Mouse (Mus musculus) heart, postnatal 25 days (tissue): ENCODE results near the gene Bloc1s6. TPM values are rescaled to one million over a fixed set of nuclear protein-coding genes. Genes with fewer than 3 reads are reported as not detected.

Experiments used
- DNase-seq: peaks from one replicate; pipeline ENCODE4 v3.0.0; 2022; ENCODE audit warnings: low spot score
- intact Hi-C: fragments of 180-260 bp; cut with DNase I; formaldehyde crosslinking; loops from one replicate; pipeline ENCODE4 v1.15.1; 2025
- total RNA-seq, 2 experiments: library from RNA; stranded (reverse); gene quantifications; 2 replicates each; pipeline ENCODE4 v1.2.3; 2021

The Bloc1s6 gene
- total RNA-seq, 2 experiments from 2014 or later = 20.6 to 23.0 TPM

DNA sequence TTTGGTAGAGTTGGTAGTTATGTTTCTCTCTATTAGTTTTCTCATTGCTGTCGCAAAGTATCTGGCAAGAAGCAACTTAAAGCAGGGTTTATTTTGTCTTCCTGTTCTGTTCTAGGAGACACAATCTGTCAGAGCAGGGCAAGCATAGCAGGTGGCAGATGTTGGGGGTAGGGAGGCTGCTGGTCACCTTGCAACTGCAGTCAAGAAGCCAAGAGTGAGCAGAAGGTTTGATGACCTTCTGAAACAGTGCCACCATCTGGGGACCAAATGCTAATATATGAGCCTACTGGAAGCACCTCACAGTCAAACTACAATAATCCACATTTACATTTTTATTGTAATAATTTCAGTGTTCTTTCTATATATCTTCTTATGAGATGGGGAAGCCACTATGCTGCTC is 21.5 kb downstream of the Bloc1s6 start:
- intact Hi-C loops = loop anchor here (10.0 kb wide), 2 partner anchors 95 to 125 kb away; partner anchors contain the start of gene AA467197
- DNase-seq = no peak

DNA sequence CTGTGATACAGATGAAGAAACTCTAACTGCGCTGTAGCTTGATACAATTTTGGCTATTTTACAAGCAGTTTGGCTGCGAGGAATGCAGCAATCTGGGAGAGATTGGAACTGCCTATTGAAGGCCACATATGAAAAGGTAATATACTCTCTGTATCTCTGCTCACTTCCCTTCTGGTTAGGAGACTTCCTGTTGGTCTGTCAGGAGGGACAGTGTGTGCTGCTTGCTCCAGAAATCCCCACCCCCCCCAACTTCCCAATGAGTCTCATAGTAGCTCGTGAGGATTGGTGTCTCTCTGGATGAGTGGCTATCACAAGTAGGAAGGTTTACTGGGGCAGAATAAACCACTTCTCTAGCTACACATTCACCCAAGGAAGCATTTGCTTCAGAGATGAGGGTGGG is 24.7 kb downstream of the Bloc1s6 start:
- intact Hi-C loops = no loop called here
- DNase-seq = no peak

DNA sequence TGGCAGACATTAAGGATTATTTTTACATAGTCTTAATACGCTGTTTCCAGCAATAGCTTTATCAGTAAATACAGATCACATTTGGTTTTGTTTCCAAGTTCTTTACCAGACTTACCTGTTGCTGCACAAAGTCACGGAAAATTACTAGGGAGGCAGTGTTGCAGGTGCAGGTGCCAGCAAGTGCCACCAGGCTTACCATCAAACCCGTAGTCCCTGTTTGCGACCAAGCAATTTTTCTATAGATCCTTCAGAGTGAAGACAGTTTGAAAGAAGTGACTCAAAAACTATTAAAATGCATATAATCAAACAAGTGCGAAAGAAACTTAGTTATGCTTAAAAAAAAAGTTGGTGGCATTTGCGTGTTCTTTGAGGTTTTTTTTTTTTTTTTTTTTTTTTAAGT is 26.2 kb downstream of the Bloc1s6 start:
- DNase-seq = no peak
- intact Hi-C loops = no loop called here

DNA sequence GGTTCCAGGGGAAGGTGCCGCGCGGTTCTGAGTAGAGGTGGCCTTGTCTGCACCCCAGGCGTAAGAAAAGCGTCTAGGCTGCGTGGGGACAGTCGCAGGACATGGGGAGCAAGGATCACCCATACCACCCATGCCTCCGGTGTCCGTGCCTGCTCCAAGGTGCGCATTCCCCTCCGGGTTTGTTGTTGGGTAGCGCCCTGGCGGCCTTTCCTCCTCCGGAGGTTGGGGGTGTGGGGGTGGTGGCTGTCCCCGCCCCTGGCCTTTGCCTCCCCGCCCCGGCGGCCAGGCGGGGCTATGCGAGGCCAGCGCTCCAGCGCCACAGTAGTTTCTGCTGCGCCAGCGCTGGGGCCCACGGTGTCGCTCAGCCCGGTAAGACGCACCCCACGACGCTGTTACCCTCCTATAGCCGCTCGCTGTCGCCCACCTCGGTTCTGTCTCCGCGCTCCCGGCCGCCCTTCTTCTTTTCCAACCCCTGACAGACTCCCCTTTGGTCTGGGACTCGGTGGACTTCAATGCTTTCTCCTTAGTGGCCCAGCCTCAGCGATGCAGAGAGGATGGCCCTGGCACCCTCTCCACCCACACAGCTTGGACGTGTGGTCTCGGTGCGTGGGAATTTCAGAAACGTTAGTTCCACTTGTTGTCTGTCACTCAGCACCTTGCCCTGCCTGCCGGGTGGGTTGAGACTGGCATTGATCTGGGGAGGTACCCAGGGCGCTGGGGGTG is 26.9 kb downstream of the Bloc1s6 start, which contains the start of gene Sqor:
TSS of gene Sqor (plus strand) at position 167 of the 723 bp plus-strand sequence.
- intact Hi-C loops = no loop called here
- peak; percentile 76 for DNase-seq

DNA sequence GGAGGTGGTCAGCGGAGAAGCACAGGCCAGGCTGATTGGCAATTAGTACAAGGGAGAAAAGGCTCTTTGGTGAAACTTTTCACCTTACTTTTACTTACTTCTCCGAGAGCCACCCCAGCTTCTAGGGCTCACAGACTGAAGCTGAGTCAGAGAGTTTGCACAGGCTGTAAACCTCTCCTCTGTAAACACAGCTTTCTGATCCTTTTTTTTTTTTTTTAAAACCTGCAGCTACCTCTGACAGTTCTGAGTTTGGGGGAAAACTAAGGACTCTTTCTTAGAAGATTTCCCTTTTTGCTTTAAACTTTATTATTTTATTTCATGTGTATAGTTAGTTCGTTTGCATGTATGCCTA is 27.5 kb downstream of the Bloc1s6 start:
- DNase-seq = no peak
- intact Hi-C loops = no loop called here

DNA sequence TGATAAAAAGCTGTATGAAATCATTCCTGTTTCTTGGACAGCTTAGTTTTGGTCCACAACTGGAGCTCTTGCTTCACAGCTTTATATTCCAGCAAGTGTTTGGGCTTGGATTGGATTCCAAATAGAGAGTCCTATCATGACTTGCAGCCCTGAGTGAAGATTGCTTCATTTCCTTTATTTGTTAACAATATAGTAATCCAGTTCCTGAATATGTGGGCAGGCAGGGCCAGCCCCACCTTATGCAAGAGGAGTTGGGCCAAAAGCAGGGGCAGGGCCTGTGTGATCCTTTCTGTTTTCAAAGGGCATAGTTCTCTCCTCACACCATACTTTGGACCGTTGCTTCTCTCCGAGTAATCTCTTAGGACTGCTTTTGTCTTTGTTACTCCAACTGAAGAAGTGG is 32.7 kb downstream of the Bloc1s6 start:
- intact Hi-C loops = no loop called here
- peak; percentile 40 for DNase-seq

DNA sequence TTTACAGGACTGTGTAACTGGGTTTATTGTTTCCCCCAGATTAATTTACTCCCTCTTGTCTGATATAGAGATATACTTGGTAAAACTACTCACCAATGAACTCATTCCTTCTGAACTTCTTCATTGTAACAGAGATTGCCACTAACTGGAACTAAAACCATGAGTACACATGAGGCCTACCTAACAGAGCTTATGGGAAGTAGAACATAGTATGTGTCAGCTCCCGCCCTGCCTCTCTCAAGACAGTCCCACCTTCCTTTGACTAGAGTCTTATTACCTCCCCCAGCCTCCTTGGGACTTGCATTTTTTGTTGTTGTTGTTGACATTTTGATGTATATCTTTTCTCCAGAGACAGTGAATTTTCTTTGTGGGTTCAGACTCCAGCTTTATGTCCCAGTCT is 34.6 kb downstream of the Bloc1s6 start:
- intact Hi-C loops = no loop called here
- no peak for DNase-seq

DNA sequence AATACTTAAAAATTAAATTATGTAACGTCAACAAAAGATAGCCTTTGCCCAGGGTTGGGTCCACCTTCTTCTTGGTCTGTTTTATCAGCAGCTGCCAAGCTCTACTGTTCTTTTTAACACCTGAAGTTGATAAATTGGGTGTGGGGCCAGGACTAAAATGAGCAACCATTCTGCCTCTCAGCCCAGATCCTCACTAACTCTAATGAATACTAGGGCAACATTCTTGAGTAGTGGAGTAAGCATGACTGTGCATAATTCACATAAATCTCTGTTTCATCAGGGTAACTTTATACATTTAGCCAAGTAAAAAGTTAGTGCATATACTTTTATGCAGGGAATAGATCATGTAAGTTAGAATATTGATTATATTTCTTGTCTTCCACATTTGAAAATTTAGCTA is 37.2 kb downstream of the Bloc1s6 start:
- DNase-seq = no peak
- intact Hi-C loops = no loop called here

DNA sequence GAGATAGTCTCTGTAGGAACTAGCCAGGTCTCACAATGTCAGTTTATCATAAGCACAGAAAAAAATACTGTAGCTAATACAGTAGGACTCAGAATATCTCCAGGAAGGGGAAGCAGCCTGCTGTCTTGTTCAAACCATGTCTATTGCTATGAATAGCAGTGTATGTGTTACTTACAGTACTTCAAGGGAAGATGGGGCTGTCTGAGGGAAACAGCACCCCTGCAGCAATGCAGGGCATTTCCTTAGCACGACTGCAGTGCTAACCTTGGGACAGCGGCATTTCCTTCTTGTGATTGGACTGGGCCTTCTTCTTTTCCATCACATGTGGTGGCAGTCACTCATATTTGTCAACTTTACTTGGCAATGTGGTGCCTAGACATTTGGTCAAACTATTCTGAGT is 38.5 kb downstream of the Bloc1s6 start:
- intact Hi-C loops = no loop called here
- no peak for DNase-seq

DNA sequence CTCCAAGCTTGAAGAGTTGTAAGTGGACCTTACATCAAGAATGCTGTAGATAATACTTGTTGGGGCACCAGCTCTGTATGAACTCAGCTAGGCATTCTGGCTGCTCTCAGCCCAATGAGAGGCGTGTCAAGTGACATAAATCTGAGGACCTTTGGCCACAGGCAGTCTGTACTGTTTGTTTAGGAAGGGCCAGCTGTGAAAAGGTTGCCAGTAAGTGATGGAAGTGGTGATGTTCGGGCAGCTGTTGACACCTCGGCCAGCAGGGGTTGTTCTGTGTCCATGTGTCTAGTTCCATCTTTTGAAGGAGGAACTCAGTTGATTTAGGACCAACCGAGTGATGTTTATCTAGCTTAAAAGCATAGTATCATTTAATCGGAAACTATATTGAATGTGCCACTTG is 41.7 kb downstream of the Bloc1s6 start:
- no peak for DNase-seq
- intact Hi-C loops = no loop called here

DNA sequence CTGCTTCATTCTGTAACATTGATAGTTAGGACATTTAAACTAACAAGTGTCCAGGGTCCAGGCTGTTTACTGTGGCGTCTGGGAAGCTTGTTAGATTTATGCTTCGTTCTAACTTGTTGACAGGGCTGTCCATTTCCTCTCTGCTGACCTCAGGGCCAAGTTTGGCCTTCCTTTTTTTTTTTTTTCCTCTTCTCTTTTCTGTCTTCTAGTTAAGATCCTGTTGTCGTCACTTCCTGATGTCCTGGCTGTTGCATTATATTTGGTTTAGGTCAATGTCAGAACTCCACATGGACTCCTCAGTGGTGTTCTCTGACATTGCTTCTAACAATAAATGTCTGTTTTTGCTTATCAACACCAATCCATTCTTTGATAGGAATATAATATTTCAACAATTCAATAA is 42.1 kb downstream of the Bloc1s6 start:
- no peak for DNase-seq
- intact Hi-C loops = no loop called here

DNA sequence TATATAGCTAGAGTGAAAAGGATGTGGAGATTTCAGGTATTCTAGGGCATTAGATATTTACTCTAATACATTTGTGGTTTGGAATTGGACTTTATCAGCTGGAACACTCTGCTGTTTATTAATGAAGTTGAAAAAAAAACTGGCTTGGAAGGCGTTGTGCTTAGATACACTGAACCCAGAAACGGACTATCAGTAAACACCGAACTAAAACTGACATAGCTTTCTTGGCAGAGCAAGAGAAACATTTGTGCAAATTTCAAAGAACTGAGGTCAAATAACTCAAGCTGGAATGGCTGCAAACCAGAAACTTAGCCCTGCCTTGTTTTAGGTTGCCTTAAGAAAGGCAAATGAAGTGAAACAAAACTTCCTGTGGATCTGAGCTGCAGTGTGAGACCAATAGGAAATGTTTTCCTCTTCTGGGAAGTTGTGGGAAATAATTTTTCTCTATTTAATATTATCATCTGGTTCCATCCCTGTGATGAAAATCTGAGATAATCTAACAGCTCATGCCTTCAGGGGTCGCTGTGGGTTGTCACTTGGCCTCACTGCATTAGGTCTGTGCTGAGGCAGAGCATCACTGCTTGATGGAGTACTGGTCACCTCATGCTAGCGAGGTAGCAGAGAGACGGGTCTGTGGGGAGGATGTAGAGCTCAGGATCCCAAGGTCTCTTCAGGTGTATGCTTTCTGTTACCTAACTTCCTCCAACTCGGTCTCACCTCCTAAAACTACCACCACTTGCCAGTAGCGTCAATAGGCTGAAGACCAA is 43.5 kb downstream of the Bloc1s6 start:
- DNase-seq = no peak
- intact Hi-C loops = no loop called here

DNA sequence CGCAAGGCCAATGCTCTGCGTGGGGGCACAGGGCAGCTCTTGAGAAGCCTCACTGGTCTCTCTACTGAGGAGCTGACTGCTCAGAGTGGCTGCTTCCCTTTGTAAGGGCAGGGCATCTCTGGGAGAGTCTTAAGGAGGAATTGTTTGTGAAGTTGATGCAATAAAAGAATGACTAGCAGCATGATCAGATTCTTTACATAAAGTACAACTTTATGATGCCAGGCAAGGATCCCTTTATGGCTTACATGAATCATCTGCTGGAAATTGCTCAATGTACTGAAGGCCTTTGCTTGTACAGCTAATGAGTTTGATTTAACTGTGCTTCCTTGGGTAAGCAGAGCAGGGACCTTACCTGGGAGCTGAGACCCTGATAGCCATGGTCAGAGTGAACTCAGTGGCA is 45.4 kb downstream of the Bloc1s6 start:
- intact Hi-C loops = no loop called here
- DNase-seq = no peak

DNA sequence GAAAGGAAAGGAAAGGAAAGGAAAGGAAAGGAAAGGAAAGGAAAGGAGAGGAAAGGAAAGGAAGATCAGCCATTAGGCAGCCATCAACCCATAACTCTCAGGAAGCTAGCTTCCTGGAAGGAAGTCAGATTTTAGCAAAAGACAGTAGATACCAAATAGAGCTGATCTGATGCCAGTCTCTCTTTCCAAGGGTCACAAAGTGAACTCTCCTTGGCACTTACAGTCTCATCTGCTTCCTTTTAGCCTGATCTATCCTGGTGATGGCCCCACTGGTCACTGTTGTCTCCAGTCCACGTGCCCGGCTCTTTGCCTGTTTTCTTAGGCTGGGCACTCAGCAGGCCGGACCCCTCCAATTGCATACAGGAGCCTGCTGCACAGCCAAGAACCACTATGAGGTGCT is 46.4 kb downstream of the Bloc1s6 start:
- intact Hi-C loops = no loop called here
- DNase-seq = no peak

DNA sequence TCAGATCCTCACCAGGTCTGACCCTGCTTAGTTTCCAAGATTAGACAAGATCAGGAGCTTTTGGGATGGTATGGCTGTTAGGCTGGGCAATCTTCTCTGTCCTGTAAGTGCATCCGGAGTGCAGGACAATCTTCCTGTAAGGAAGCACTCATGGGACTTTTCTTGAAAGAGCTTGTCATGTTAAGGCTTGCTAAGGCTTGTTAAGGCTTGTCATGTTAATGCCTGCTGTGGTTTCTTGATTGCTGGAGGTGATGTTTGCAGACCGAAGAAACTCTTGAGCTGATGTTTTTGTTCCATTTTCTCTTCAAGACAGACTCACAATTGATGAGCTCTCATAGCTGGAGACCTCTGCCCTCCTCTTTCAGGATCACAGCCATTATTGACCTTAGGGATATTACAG is 47.9 kb downstream of the Bloc1s6 start:
- intact Hi-C loops = no loop called here
- no peak for DNase-seq

DNA sequence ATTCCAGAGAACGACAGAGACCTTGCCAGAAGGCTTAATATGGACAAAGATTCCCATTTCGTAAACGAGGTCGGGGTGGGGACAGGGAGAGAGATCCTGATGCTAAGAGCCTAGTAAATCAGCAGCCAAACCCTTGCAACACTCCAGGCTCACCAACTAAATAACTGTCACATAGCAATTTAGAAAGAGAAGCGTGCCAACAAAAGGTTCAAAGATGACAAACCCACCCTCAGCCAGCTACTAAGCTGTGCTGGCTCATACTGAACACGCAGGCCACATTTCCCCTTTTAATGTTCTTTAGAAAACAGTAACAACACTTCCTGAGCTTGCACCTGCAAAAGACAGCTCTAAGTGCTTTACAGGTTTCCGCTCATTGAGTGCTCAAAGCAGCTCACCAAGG is 51.0 kb downstream of the Bloc1s6 start:
- intact Hi-C loops = no loop called here
- DNase-seq = no peak

DNA sequence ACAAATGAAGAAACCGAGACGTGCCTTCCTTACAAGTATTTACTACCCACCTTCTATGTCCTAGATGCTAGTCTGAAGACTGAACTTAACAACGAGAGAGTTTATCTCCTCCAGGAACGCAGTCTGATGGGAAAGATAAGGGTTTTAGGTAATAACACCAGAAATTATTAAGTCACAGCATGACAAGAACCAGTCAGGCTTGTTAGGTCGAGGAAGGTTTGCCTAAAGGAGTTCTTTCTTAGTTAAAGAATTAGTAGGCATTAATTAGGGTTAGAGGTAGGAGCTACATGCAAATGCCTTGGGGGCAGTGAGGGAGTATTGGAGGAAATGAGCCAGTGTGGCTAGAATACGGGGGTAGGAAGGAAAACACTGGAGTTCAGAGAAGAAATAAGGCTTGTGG is 51.4 kb downstream of the Bloc1s6 start:
- no peak for DNase-seq
- intact Hi-C loops = no loop called here

Other genes starting within 250 kb of the Bloc1s6 start
- 1 to 10 TPM; 4.4 to 4.8 TPM for gene Gatm, start 127.2 kb upstream of the Bloc1s6 start, total RNA-seq
- not detected for gene AA467197, start 101.5 kb upstream of the Bloc1s6 start, total RNA-seq
- gene Slc30a4, start 35.8 kb upstream of the Bloc1s6 start, total RNA-seq = 1 to 10 TPM; 8.2 to 8.9 TPM
- 10 to 100 TPM; 24.9 to 25.6 TPM for gene Sqor, start 26.7 kb downstream of the Bloc1s6 start, total RNA-seq